Mouse (Mus musculus) lung, postnatal 4 days (tissue): Measurements from ENCODE around the gene Xylb.
A peak's percentile ranks its signal among the peaks of the same experiment; 100 is the strongest.
"Not testable (repeated sequence)": the region's sequence is repeated elsewhere in the genome, so short reads cannot be mapped to it uniquely, and the experiment has no call there.

Source experiments
- DNase-seq, 2 experiments: peaks; one replicate each; pipeline ENCODE4 v3.0.0; 2021

The Xylb gene

DNA sequence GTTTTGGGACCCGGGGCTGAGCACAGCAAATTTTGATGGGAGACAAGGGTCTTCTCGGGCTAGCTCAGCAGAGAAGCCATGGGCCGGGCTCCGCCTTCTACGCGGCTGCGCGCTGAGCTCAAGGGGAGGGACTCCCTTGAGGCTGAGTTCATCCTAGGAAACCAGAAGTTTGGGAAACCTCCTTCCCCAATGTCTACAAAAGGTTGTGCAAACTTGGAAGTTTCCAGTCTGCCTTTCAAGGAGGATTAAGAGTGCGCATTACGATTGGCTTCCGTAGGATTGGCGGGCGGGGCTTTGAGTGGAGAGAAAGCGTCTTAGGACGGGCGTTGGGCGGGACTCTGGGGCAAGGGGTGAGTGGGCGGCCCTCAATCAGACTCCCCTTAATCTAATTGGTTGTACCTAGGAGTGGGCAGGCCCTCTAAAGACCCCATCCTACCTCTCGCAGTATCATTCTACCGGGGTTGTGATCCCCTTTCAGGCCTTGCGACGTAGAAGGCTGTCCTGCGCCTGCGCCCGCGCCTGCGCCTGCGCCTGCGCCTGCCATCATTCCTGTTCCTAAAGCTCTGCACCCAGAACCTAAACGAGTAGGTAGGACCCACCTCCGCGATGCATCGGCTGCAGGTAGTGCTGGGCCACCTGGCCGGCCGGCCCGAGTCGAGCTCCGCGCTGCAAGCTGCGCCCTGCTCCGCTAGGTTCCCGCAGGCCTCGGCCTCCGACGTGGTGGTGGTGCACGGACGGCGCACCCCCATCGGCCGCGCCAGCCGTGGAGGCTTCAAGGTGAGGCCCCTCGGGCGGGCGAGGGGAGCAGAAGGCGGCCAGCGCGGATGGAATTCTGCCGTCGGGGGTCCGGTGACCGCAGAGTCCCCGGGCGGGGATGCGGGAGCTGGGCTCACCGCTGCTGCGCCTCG, 16.0 kb upstream of the Xylb start, which contains the start of gene Myd88:
Myd88 (minus strand) TSS at position 503 of the 908 bp plus-strand sequence.
- peak; percentile 96 to 99 for DNase-seq

- DNase-seq = no peak
These were observed 14.5 kb upstream of the Xylb start for GRCm38 (mm10) chr9:119342728-119343127.

GRCm38 (mm10) chr9:119346376-119346775, 10.8 kb upstream of the Xylb start:
- no peak for DNase-seq

DNA sequence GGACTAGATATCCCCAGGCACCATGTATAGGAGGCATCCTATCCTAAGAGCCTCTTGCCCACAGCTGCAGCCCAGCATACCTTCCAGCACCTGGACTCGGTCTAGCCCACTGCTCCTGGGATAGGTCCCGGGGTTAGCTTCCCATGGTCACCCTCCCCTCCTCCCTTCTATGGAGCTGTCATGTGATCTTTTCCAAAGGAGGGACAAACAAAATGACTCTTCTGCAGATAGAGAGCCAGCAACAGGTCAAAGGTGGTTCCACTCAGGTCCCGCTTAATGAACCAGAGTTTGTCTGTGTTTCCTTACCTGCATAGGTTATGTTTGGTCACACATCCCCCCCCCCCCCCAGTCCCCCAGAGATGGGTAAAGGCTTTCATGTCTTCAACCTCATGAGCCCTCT, 6.7 kb upstream of the Xylb start:
- DNase-seq = no peak

DNA sequence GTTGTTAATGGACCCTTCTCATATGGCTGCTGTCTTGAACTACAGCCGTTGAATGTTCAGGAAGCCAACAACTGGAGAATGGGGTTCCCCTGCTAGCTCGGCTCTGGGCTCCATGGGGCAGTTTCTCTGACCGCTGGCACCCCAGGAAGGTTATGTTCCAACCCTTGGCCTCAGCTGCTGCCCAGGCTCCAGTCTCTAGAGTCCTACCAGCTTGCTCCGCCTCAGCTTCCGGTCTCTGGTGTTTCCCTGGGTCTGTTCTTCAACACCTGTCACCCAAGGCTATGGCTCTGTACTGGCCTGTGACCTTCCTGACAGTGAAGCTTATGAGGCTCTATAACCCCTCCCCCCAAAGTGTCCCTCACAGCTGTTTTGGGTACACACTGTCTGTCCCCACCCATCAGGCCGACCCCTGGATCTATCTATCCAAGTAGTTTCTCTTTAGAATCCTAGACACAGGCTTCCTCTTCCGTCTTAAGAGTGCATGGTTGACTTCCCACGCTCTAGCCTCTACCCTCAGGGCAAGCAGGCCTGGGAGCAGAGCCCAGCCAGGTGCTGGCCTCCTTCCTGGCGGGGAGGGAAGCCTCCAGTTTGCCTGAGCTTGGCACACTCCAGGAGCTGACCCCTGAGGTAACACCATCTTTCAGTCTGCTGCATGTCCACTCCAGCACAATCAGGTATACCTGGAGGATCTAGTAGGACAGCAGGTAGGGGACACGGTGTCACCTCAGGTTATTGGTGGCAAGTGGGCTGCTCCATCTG, 6.1 kb upstream of the Xylb start:
- DNase-seq = no peak

- DNase-seq = peak; percentile 81 to 87
These were observed 5.1 kb upstream of the Xylb start for GRCm38 (mm10) chr9:119352060-119352459.

DNA sequence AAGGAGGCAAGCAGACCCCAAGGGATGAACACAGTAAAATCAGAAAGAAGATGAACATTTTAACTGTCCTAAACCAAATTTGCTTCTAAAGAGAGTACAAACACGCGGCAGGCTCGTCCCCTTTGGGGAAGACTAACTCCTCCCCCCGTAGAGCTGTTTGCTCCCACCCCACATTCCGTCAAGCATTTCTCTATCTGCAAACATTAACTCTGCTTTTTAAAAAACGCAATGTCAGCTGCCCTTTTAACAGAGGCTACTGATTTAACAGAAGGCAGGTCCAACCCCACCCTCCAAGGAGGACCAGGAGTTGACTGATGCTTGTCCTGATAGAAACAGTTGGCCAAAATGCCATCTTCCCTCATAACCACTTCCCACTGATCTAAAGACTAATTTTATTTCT, 3.3 kb upstream of the Xylb start:
- no peak for DNase-seq

GRCm38 (mm10) chr9:119355943-119356342, 1.2 kb upstream of the Xylb start:
- DNase-seq = no peak

GRCm38 (mm10) chr9:119358058-119358429, 863 bp downstream of the Xylb start:
- no peak for DNase-seq

DNA sequence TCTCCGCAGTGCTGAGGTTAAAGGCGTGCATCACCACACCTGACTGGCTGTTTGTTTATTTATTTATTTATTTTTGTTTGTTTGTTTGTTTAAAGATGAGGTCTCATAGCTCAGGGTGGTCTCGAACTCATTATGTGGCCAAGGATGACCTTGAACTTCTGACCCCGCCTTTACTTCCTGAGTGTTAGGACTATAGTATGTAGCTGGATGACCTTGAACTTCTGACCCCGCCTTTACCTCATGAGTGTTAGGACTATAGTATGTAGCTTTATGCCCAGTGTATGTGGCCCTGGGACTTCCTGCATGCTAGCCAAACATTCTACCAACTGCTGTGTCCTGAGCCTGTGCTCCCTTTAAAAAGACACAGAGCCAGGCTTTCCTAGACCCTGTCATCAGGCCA, 4.2 kb downstream of the Xylb start:
- DNase-seq = no peak

DNA sequence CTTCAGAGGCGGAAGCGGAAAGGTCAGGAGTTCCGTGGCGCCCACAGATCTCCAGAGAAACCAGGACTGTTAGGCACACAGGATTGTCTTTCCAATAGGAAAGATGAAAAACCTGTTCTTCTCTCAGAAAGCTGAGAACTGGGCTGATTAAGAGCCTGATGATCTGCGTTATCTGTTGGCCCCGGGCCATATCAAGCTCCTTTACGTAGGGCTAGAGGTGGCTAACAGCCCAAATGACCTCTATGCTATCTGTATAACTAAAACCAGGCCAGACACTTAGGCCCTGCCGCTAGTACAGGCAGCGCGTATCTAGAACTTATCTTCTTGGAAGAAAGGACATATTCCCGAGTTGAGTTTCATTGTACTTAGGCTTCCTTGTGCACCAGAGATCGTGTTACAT, 6.0 kb downstream of the Xylb start:
- DNase-seq = no peak

DNA sequence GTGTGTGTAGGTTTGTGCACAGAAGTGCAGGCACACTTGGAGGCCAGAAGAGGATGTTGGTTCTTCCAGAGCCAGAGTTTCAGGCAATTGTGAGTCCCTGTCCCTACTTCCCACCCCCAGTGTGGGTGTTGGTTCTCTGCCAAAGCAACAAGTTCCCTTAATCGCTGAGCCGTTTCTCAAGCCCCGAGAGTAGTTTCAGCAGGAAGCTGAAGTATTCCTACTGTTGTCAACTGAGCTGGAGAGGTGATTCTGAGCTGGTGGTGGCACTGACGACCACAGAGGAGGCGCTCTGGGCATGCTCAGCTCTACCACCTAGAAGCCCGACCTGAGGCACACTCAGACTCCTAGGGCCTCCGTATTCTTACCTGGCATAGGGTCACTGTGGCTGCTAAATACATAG, 8.1 kb downstream of the Xylb start, which contains the start of gene Slc22a14:
Slc22a14 (minus strand) TSS at position 270 of the 400 bp plus-strand sequence.
- peak in 1 of 2 experiments; percentile 39 for DNase-seq

DNA sequence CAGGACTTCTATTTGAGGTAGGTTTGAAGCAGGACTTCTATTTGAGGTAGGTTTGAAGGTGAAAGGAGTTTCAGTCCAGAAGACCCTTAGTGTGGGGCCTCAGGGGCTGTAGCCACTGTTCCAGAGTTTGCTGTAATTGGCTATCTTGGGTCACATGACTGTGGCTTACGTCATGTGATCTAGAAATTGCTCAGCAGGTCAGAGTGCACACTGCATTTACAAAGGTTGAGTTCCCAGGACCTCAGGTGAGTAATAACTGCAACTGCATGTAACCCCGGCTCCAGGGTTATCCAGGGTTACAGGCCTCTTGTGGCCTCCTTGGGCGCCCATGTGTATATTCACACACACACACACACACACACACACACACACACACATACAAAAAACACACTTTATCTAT, 11.2 kb downstream of the Xylb start:
- DNase-seq = no peak

GRCm38 (mm10) chr9:119370770-119371169, 13.6 kb downstream of the Xylb start:
- not testable (repeated sequence) for DNase-seq

- DNase-seq = no peak
These were observed 14.1 kb downstream of the Xylb start for GRCm38 (mm10) chr9:119371251-119371650.

DNA sequence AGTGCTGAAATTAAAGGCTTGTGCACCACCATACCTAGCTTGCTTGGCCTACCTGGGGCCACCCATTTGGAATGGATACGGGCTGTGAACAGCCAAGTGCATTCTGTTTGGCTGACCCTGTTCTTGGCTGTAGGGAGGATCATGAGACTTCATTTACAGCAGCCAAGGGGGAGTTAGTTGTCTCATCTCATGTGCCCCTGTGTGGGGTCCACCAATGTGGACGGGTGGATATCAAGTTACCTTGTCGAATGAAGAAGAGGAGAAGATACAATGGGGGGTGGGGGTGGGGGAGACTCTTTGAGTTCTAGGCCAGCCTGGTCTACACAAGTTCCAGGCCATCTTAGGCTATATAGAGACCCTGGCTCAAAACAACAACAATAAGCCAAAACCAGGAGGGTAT, 17.8 kb downstream of the Xylb start:
- no peak for DNase-seq

DNA sequence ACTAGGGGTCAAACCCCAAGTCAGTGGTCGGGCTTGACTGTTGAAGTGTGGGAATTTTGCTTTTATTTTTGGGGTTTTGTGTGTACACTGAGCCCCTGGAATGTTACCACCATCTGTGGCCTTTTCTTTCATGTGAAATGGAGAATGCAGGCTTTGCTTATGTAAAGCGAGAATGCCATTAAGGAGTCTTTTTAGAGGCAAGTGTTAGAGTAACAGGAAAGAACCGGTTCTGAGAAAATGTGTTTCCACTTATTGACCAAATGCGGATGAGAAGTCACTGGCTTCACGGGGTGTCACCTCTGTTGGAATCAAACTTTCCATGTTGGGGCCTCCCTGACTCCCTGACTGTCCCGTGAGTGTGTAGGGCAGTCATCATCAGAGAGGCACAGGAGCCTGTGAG, 18.4 kb downstream of the Xylb start:
- DNase-seq = no peak

- no peak for DNase-seq
These were observed 21.1 kb downstream of the Xylb start for GRCm38 (mm10) chr9:119378231-119378630.

- no peak for DNase-seq
These were observed 25.4 kb downstream of the Xylb start for GRCm38 (mm10) chr9:119382603-119383002.

GRCm38 (mm10) chr9:119388956-119389355, 31.8 kb downstream of the Xylb start:
- DNase-seq = peak in 1 of 2 experiments; percentile 20

DNA sequence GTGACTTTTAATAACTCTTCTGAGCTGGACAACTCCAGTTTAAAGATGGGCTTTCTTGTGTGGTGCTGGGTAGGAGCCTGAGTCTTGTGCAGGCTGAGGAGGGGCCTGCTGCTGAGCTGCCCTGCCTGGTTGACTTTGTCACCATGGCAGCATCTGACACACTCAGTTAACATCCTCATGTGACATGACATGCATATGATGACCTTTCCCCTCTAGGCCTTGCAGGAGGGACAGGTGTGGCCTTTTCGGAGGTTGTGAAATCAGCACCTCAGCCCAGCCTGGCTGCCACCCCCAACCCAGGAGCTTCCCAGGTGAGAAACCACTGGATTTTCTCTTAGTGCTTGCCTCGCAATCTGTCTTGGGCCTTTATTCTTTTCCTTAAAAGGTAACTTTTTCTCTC, 33.0 kb downstream of the Xylb start:
- no peak for DNase-seq

- no peak for DNase-seq
These were observed 37.6 kb downstream of the Xylb start for GRCm38 (mm10) chr9:119394808-119395207.

DNA sequence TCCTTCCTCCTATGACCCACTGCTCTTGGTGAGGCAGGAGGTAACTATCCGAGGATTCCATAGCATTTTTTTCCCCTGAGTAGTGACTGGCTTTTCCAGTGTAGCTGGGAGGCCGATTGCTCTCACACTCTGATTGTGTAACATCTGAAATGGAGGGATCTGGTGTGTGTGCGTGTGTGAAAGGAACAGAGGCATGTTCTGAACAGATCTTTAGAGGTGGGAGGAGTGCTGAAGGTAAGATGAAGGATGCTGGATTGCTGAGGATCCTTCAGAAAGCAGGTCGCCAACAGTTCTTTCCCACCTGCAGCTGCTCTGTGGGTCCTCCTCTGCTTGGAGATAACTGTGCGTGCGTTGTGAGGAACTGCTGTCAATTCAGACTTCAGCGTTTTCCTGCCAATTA, 44.2 kb downstream of the Xylb start:
- DNase-seq = peak in 1 of 2 experiments; percentile 20

DNA sequence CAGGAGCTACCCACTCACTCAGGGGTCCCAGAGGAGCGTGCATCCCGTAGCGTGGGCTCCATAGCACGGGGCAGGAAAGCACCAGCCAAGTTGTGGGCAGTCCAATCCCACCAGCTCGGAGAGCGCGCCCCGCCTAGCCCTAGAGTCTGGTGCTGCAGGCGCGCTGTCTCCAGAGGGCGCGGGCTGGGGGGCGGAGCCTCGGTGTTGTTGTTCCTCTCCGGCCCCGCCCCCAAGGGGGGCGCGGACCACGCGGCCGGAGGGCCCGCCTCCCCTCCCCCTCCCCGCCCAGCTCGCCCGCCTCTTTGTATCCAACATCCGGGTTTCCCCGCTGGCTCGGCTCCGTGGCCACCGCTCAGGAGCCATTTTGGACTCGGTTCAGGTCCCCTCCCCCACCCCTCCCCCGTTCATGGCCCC, 44.6 kb downstream of the Xylb start, which contains the start of gene Acvr2b:
Acvr2b (plus strand) TSS at position 318 of the 414 bp plus-strand sequence.
- peak; percentile 96 to 98 for DNase-seq
